Mouse (Mus musculus) liver, postnatal 0 days (tissue): ENCODE data around the gene Fabp1. TPM values are rescaled to one million over a fixed set of nuclear protein-coding genes. Genes with fewer than 3 reads are reported as not detected.

ENCODE experiments used
- ATAC-seq: fragments of 200-750 bp; cut with Nextera tagmentation; 2 replicates; pipeline ENCODE4 v1.8.0; 2017; ENCODE audit warnings: mild to moderate bottlenecking, moderate library complexity
- DNase-seq: peaks from one replicate; pipeline ENCODE4 v3.0.0-alpha.2; 2016
- H3K27ac ChIP-seq: fragments of 300-500 bp; sonication (generic); 2 replicates; pipeline ENCODE4 v1.5.1; 2014; ENCODE audit warnings: antibody characterized with exemption, moderate library complexity, mild to moderate bottlenecking, low read depth
- H3K27me3 ChIP-seq: fragments of 300-500 bp; sonication (generic); 2 replicates; pipeline ENCODE4 v1.6.1; 2014; ENCODE audit warnings: low read length, control low read depth, mixed read lengths; ENCODE audit not compliant: insufficient read depth
- H3K36me3 ChIP-seq: fragments of 300-500 bp; sonication (generic); replicated peaks from 2 replicates; pipeline ENCODE4 v1.6.1; 2014; ENCODE audit warnings: mild to moderate bottlenecking, control low read depth, low read length, moderate library complexity, mixed read lengths; ENCODE audit not compliant: insufficient read depth
- H3K4me1 ChIP-seq: fragments of 300-500 bp; sonication (generic); 2 replicates; pipeline ENCODE4 v1.6.1; 2014; ENCODE audit warnings: antibody characterized with exemption, mild to moderate bottlenecking, control low read depth; ENCODE audit not compliant: insufficient read depth
- H3K4me2 ChIP-seq: fragments of 300-500 bp; sonication (generic); 2 replicates; pipeline ENCODE4 v1.6.1; 2014; ENCODE audit warnings: low read depth, mild to moderate bottlenecking, low read length, moderate library complexity, mixed read lengths
- H3K4me3 ChIP-seq: fragments of 300-500 bp; sonication (generic); 2 replicates; pipeline ENCODE4 v1.5.1; 2014; ENCODE audit warnings: low read depth, low read length
- H3K9ac ChIP-seq: fragments of 300-500 bp; sonication (generic); replicated peaks from 2 replicates; pipeline ENCODE4 v1.6.1; 2014; ENCODE audit warnings: mild to moderate bottlenecking, moderate library complexity
- H3K9me3 ChIP-seq: fragments of 300-500 bp; sonication (generic); 2 replicates; pipeline ENCODE4 v1.6.1; 2016; ENCODE audit warnings: mild to moderate bottlenecking, control low read depth, low read length, mixed read lengths
- CTCF ChIP-seq: sonication (generic); IDR thresholded peaks from 2 replicates; pipeline ENCODE4 v1.5.1; 2016; ENCODE audit warnings: antibody characterized with exemption, low read depth
- EP300 ChIP-seq: IDR thresholded peaks from 2 replicates; pipeline ENCODE4 v1.6.1; 2016; ENCODE audit warnings: antibody characterized with exemption, low read depth, mild to moderate bottlenecking
- WGBS: fragments of 180-500 bp; shearing (Covaris S2); extraction: QIAGEN DNeasy Blood & Tissue Kit; methylation state at CpG from one replicate; pipeline ENCODE4 v1.1.7; 2014; ENCODE audit not compliant: insufficient replicate concordance; 5-methylcytosine and 5-hydroxymethylcytosine counted together
- polyA plus RNA-seq: library from polyadenylated mRNA; unstranded; fragments of >200 nt; fragmentation: Nextera tagmentation; extraction: Ambion mirVana; gene quantifications from 2 replicates; pipeline ENCODE4 v1.2.1, GENCODE M21; 2015

Fabp1 gene
- polyA plus RNA-seq, 1 experiment from 2014 or later = 7,607 TPM

GRCm38 (mm10) chr6:71226544-71226943 is 26.9 kb downstream of the Fabp1 start:
- no peak for ATAC-seq
- Histone ChIP-seq H3K27me3 (no peaks in the 10 kb centered on the region), H3K4me1 (0 out of 2 replicates have a peak, but pooled peaks cover 6% of the 10 kb centered on the region), H3K4me3 (no peak overlapping the region), H3K9me3 (no peaks in the 10 kb centered on the region), H3K27ac (no peak overlapping the region), H3K4me2 (no peak overlapping the region), H3K36me3 (no peaks in the 10 kb centered on the region), H3K9ac (no peak overlapping the region)
- WGBS = 64% methylated on average over 6 of the region's 6 CpGs
- no peak for DNase-seq
- TF ChIP-seq EP300 (no peak), CTCF (no peak)

- Histone ChIP-seq H3K4me3 (no peak overlapping the region), H3K9ac (no peak overlapping the region), H3K4me2 (no peak overlapping the region), H3K9me3 (no peaks in the 10 kb centered on the region), H3K4me1 (0 out of 2 replicates have a peak, but pooled peaks cover 6% of the 10 kb centered on the region), H3K27me3 (no peaks in the 10 kb centered on the region), H3K27ac (no peak overlapping the region), H3K36me3 (no peaks in the 10 kb centered on the region)
- WGBS = 45% methylated on average over 7 of the region's 7 CpGs
- ATAC-seq (no peak), DNase-seq (no peak)
- TF ChIP-seq EP300 = no peak
- no peak for TF ChIP-seq CTCF
Observed at GRCm38 (mm10) chr6:71227157-71227770, 27.6 kb downstream of the Fabp1 start.

- peak overlapping the region; percentile 82 for H3K27ac ChIP-seq
- TF ChIP-seq CTCF = no peak
- no peak for TF ChIP-seq EP300
- peak; percentile 28 for DNase-seq
Observed at GRCm38 (mm10) chr6:71235121-71235520, 35.5 kb downstream of the Fabp1 start.

GRCm38 (mm10) chr6:71235944-71236343 is 36.3 kb downstream of the Fabp1 start:
- Histone ChIP-seq H3K4me2 (no peak overlapping the region), H3K9ac (no peak overlapping the region), H3K9me3 (no peaks in the 10 kb centered on the region), H3K27me3 (no peaks in the 10 kb centered on the region), H3K4me1 (peaks cover 7% of the 10 kb centered on the region), H3K27ac (peak overlapping the region; percentile 68), H3K4me3 (no peak overlapping the region), H3K36me3 (no peaks in the 10 kb centered on the region)
- WGBS = 35% methylated on average over 3 of the region's 3 CpGs
- TF ChIP-seq EP300 (no peak), CTCF (no peak)
- ATAC-seq (peak; percentile 68), DNase-seq (no peak)

More at GRCm38 (mm10) chr6:71235121-71235520, 35.5 kb downstream of the Fabp1 start:
- peaks cover 7% of the 10 kb centered on the region for H3K4me1 ChIP-seq
- H3K9ac ChIP-seq = no peak overlapping the region
- H3K9me3 ChIP-seq = no peaks in the 10 kb centered on the region
- peak; percentile 47 for ATAC-seq
- no peak overlapping the region for H3K4me2 ChIP-seq
- no peaks in the 10 kb centered on the region for H3K36me3 ChIP-seq
- WGBS = 35% methylated on average over 13 of the region's 13 CpGs
- H3K4me3 ChIP-seq = no peak overlapping the region
- H3K27me3 ChIP-seq = no peaks in the 10 kb centered on the region

GRCm38 (mm10) chr6:71236506-71236905 is 36.9 kb downstream of the Fabp1 start:
- WGBS = 61% methylated on average over 6 of the region's 6 CpGs
- TF ChIP-seq EP300 (peak; percentile 72), CTCF (no peak)
- no peak overlapping the region for H3K4me3 ChIP-seq
- no peak overlapping the region for H3K4me2 ChIP-seq
- H3K4me1 ChIP-seq = peaks cover 7% of the 10 kb centered on the region
- ATAC-seq (peak; percentile 60), DNase-seq (peak; percentile 32)
- H3K9me3 ChIP-seq = no peaks in the 10 kb centered on the region
- no peaks in the 10 kb centered on the region for H3K27me3 ChIP-seq
- peak overlapping the region; percentile 68 for H3K27ac ChIP-seq
- no peak overlapping the region for H3K9ac ChIP-seq
- no peaks in the 10 kb centered on the region for H3K36me3 ChIP-seq

- Histone ChIP-seq H3K27ac (peak overlapping the region; percentile 68), H3K36me3 (no peaks in the 10 kb centered on the region), H3K9ac (no peak overlapping the region), H3K4me3 (no peak overlapping the region), H3K27me3 (no peaks in the 10 kb centered on the region), H3K9me3 (no peaks in the 10 kb centered on the region), H3K4me1 (peaks cover 7% of the 10 kb centered on the region), H3K4me2 (no peak overlapping the region)
- TF ChIP-seq CTCF (no peak), EP300 (no peak; the same call in 1 of the 2 replicates)
- ATAC-seq (peak; percentile 65), DNase-seq (peak; percentile 46)
- 51% methylated on average over 6 of the region's 6 CpGs for WGBS
Observed at GRCm38 (mm10) chr6:71237031-71237431, 37.4 kb downstream of the Fabp1 start.
